Mouse (Mus musculus) adrenal gland, postnatal 25 days (tissue): ENCODE data around the gene 1700010B08Rik. TPM values are rescaled to one million over a fixed set of nuclear protein-coding genes. Genes with fewer than 3 reads are reported as not detected.

Experiments used
- microRNA-seq, 2 experiments: library from miRNA; unstranded; fragments of <30 nt; microRNA quantifications; one replicate each; pipeline ENCODE4 v1.2.0; 2021
- total RNA-seq: library from RNA; stranded (reverse); gene quantifications from 2 replicates; pipeline ENCODE4 v1.2.3, GENCODE M21; 2021

The 1700010B08Rik gene
- total RNA-seq, 1 experiment from 2014 or later: not detected

Small RNAs within 50 kb of the gene (microRNA-seq; reads per million reads assigned to microRNA genes)
- 0 to 1.7 reads per million in 2 experiments for gene Mir6340

Other genes starting within 250 kb of the 1700010B08Rik start
- gene 1700021F07Rik, start 196.8 kb upstream of the 1700010B08Rik start, total RNA-seq: not detected in 2 replicates
- gene Ankrd60, start 141.1 kb upstream of the 1700010B08Rik start, total RNA-seq: not detected in 2 replicates
- 27.0 and 31.9 TPM in 2 replicates for gene Rab22a, start 59.7 kb upstream of the 1700010B08Rik start, total RNA-seq
- gene Vapb, start 18.1 kb downstream of the 1700010B08Rik start, total RNA-seq: 130 and 177 TPM in 2 replicates